Mouse (Mus musculus) right cerebral cortex, postnatal 36 days (tissue): ENCODE measurements at regions not wholly inside any gene's neighbourhood (a gene's known extent, or its start where the extent isn't known, plus 50 kb on each side); places are given as distances from the start of the nearest gene placed in this dataset.
A peak's percentile ranks its signal among the peaks of the same experiment; 100 is the strongest.

Source experiments
- DNase-seq, 2 experiments: peaks; one replicate each; pipeline ENCODE4 v3.0.0; 2022; ENCODE audit warnings: low spot score in 2 of 2, mixed read lengths in 1 of 2

DNA sequence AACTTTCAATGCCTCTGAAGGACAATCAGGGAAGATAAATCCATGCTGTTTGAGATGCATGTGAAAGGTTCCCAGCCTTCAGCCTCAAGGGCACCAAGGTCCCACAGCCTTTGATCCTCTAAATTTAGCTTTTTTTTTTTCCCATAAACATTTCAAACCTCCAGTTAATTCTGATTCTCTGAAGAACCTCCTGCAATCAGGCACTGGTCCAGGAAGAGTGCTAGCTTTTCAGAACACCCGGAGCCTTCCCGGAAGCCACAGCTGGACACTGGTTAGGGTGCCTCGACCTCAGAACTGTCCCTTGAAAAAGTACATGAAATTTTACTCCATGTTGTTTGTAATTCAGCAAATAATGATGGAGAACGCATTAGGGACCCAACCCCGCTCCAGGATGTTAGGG is 348.9 kb downstream of the Prdm2 start:
- DNase-seq = no peak

DNA sequence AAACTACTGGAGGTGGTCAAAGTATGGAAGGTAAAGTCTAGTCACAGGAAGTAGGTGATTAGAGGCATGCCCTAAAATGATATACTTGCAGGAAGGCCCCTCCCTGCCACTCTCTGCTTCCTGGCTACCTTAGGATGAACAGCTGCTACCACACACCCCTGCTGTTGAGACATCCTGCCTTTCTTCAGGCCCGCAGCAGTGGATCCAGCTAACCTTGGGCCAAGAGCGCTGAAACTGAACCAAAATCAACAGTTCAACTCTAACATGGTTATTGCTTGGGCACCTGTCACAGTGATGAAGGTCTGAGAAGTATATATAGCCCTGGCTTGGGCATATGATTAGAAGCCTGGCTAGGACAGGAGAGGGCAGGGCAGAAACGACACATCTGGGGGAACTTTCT is 352.4 kb downstream of the Prdm2 start:
- DNase-seq = no peak

DNA sequence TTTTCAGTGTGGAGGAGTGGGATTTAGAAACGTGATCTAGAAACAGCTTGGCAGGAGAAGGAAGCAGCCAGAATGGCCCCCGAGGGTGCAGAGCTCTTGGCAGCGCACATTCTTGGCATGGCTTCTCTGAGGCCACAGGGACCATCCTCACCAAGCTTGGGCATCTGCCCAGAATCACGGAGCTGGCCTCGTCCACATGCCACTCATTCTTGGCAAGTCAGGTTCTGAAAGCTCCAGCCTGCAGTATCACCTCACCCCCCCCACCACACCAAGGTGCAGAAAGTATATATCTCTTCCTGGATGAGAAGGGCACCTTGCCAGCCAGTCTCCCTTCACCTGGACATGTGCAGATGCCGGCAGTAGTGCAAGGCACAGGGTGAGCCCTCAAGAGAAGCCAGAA is 356.2 kb downstream of the Prdm2 start:
- DNase-seq = peak; percentile 5 to 8

DNA sequence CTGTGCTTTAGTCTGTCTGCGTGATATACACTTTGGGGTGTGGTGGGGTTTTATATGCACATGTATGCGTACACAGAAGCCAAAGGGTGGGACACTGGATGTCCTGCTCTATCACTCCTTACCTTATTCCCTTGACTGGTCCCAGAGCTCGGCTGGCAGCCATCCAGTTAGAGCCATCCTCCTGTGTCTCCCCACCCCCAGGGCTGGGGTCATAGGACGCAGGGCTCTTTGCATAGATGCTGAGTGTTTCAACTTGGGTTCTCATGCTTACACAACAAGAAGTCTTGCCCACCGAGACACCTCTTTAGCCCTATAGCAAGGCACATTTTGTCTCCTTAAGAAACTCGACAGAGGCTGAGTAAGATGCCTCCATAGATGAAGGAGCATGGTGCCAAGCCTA is 357.2 kb downstream of the Prdm2 start:
- no peak for DNase-seq

DNA sequence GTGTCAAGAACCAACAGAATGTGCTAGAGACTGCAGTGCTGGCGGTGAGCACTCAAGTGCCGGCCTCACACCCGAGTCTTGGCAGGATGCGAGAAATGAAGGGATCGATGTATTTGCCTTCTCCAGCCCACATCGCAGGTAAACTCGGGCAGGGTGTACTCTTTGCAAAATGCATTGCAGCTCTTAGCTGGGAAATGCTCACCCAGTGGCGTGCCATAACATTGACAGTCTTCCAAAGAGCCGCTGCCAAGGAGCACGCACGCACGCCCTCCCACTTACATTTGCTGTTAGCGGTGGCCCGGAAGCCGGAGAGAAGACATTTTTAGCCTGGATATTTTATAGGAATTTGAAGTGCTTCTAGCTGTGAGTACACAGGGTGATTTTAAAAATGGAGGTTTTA is 358.9 kb downstream of the Prdm2 start:
- DNase-seq = peak; percentile 43

DNA sequence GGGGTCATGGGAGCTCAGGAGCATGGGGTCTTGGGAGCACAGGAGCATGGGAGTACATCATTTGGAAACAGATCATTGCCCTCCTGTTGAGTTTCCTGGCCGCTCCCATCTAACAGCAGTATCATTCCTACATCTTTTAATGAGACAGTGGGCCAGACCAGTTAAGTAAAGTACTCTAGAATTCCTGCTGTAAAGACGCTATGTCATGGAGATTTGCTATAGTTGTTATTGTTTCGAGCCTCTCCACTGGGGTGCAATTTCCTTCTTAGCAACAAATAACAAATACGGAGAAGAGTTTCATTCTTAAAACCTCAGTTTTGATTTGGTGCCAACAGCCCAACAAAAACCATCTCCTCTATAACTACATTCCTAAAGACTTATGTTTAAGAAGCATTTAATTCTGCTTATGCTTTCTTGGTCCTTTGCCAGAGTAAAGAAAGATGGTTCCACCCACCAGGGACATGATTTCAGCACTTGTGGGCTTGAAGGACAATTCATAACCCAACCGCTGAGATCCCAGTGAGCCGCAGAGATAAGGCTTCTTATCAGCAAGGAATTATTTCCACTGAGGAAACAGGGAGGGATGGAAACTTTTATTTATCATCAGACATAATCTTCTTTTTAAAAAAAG is 367.6 kb downstream of the Prdm2 start:
- no peak for DNase-seq

DNA sequence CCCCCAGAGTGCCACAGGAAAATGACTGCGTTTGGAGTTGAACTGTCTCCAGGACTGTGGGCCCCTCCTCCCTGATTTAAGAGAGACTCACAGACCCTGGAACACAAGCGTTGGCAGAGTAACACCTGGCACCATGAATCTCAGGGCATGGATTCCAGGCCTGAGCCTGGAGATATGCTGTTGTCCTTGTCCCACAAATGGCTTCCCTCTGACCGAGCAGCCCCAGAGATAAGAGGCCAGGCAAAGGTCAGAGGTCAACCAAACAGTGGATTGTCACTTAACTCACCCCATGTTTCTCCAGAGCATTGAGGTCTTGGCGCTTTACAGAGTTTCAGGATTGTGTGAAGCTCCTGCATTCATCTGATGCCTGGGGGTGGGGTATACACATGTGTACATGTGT is 373.3 kb downstream of the Prdm2 start:
- DNase-seq = no peak

DNA sequence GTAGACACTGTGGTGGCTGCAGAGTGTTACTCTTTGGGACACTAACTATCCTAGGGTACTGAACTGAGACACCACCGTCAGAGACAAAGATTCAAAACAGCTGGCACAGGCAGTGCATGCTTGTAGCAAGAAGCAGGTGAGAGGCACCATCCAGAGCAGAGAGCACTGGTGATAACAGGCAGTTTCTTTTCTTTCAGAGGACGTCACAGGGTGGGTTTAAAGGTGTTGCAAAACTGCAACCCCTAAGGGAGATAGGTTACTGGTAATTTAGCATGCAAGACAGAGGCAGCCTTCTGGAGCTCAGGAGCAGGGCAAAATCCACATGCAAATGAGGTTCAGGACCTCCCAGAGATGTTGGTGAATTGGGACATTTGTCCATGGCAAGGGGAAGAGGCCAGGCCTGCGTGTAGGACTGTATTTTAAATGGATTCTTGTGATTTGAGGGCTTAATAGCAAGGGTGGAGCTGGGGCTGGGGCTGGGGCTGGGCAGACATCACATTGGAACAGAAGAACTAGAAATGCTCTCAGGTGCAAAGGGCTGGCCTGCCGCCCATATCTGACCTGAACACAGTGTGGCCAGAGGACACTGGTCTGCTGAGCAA is 374.3 kb downstream of the Prdm2 start:
- DNase-seq = no peak

DNA sequence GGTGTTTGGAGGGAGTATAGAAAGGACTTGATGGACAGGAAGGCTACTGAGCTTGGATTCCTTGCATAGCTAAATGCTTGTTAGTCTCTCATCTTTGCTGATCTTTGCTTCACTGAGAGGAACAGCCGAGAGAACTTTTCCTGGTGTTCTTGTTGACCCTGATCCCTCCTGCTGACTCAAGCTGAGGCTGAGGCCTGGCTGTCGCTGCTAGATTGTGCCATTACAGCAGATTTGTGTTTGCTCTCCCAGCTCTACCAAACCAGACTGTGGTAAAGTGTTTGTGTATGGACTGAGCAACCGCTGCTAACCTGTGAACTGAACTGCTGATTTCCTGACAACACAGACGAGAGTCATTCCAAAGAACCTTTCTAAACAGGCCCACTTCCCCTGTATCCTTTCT is 375.2 kb downstream of the Prdm2 start:
- no peak for DNase-seq

DNA sequence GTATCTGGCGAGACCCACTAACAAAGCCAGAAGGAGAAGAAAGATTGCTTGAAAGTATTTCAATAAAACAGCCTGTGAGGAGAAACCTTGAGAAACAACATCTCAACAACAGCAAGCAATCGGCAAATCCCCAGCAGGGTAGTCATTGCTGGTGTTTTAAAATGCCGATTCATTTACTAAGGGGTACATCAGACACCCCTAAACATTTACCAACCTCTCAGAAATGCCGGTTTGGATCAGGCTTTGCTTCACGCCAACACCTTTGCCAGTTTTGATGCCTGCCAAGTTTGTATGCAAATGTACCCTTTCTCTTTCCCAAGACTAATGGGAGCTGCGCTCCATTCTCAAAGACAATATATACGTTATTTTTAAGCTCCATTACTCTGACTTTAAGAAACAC is 383.1 kb downstream of the Prdm2 start:
- no peak for DNase-seq

DNA sequence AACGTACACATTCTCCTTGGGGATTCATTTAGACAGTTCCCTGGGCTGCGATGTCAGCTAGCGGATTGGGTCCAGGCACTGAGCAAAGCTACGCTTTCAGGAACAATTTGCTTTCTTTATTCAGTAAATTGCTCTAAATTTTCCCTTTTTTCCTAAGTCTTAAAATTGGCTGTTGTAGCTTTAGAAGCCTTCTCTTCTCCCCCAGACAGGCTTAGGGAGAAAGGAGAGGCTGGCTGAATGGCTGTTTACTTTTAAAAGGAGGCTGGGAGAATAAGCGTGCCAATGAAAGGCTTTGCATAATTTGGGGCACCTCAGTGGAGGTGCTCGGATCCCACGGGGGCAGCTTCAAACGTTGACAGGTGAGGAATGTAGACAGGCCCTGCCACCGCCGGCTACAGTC is 383.8 kb downstream of the Prdm2 start:
- DNase-seq = no peak

DNA sequence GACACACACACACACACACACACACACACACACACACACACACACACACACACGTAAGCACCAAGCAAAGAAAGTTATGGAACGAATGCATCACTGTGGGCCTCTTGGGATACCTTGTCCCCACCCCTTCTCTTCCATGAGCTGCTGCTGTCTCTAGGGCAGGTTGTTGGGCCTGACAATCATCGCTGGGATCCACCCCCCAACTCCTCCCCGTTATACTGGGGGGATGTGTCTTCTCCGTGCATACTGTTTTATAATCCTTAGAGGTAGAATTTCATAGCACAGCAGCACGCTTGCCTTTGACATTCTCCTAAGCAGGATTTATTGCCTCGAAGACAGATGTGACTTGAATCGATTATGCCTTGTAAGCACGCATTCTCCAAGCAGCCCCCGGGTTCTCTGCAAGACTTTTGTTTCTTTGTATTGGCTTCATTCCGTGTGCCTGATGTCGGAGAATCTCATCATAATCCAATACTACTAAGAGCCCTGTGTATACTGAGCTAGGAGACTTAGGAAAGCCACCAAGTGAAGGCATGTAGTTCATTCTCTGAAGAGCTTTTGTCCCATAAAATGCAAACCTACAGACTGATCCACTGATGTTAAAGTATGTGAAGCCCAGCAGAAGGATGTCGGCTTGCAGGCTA is 386.4 kb downstream of the Prdm2 start:
- DNase-seq = no peak

DNA sequence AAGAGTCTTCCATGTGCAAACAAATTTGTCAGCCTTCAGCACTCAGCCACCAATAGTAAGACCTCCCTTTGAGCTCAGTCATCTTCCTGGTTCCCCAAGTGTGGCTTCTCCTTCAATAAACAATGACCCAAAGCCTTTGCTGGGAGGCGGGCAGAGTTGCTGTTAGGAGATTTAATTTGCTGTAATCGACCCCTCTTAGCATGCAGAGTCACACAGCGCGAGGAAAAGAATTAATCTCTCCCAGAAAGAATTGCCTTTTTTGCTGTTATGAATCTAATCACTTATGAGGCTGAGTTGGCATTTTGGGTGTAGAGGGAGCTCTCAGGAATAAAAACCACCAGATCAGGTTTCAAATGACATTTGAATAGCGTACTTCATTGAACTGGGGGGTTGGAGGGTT is 387.0 kb downstream of the Prdm2 start:
- DNase-seq = no peak

DNA sequence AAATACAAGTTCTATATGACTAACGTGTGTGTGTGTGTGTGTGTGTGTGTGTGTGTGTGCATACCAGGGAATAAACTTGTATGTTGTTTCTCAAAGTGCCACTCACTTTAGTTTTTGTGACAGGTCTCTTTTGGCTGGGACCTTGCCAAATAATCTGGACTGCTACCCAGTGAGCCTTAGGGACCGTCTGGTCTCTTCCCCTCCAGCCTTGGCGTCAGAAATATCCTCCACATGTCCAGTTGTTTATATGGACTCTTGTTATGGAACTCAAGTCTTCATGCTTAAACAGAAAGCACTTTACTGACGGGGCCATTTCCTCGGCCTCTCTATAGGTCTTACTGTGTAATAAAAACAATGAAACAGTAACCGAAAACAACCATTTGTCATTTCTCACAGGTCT is 394.4 kb downstream of the Prdm2 start:
- no peak for DNase-seq

DNA sequence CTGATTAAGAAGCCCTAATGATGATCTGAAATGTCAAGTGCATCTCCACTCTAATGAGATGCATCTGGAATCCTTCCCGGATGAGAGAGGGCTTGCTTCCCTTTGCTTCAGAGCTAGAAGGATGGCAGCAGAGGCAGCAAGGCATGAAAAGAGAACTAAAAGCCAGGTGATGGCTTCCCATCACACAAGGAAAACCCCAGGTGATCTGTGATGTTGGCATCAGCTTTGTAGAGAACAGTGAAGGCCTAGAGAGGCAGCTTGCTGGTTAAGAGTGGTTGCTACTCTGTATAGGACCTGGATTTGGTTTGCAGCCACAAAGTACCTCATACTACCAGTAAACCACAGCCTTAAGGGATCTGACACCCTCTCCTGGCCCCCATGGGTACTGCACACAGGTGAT is 395.8 kb downstream of the Prdm2 start:
- no peak for DNase-seq

DNA sequence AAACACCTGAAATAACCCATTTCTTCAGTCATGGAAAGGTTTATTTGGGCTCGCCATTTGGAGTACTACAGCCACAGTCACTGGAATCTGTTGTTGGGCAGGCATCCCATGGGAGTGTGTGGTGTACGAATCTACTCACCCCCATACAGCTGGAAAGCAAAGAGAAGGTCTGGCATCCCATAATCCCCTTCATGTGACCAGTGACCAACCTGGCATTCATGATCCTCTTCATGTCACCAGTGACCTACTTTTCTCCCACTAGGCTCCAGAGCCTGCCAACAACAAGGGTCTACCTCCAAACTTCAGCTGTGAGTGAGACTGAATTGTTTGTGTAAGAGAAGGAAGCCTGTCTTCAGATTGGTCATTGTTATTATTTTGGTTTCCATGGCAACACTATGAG is 409.0 kb downstream of the Prdm2 start:
- DNase-seq = no peak

DNA sequence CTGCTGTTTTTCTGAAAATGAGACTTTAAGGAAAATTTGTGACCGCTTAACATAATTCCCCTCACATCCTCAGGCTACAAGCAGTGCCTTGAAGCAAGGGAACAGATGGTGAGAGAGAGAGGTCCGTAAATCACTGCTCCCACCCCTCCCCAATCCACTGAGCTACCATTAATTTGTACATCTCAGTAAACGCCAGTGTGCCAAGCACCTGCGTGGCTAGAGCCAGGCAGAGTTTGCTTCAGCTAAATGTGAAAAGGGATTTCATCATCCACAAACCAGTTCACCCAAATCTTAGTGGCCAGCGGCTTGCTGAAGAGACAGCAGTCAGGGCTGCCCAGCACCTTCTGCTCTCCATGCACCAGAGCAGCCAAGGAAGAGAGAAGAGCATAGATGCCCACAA is 413.5 kb downstream of the Prdm2 start:
- DNase-seq = no peak

DNA sequence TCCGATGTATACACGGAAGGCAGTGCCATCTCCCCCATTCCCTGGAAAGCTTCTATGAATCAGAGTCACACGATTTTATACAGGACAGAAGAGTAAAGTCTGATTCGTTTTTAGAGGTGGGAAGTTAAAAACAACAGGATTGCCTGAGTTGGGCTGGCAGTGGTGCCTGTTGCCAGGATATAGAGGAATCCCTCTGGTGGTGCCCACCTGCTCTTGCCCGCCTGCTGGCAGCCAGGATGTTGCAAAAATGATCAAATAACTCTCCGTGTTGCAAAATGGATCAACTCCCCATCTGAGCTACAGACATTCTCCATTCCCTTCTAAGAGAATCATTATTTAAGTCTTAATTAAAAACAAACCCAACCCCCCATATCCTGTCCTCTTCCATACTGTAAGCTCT is 414.0 kb downstream of the Prdm2 start:
- DNase-seq = peak in 1 of 2 experiments; percentile 7

DNA sequence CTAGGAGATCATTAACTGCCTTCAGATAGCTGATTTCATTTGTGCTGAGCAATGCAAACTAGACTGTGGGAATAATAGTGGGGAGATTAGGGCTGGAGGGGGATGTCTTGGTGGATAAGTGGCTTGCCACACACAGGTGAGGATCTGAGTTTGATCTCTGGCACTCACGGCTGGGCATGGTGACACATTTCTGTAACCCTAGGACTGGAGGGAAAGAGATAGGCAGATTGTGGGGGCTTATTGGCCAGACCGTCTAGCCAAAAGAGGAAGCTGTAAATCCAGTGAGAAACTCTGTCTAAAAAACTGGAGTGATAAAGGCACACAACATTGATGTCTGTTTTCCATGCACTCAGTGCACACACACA is 420.2 kb downstream of the Prdm2 start:
- no peak for DNase-seq

DNA sequence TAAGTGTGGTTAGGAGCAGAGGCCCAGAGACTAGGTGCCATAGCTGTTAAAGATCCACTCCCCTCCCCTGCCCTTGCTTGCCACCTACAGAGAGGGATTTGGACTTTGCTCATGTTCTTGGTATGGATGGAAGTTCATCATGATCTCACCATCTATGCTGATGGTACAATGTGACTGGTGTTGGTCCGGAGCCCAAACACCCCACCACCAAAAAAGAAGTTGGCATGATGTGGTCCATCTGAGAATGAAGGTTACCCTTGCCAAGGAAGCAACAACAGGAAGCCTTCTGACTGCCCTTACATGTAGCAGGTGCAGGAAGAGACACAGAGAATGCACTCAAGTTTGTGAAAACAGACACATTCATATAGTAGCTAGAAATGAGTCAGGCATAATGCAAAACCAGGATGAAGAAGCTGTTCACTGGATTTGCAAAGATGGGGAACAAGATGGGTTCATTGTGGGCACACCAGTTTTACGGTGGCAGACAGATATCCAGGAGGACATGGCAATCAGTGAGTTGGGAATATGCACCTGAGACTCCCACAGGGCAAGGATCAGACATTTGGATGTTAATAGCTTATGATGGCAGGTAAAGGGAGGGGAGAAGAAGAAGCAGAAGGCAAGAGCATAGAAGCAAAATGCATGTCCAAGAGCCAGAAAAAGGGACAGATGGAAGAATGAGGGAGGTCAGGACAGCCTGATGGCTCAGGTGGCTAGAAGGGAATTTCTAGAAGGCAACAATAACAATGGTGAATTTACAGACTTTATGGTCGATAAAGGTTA is 420.8 kb downstream of the Prdm2 start:
- DNase-seq = no peak

DNA sequence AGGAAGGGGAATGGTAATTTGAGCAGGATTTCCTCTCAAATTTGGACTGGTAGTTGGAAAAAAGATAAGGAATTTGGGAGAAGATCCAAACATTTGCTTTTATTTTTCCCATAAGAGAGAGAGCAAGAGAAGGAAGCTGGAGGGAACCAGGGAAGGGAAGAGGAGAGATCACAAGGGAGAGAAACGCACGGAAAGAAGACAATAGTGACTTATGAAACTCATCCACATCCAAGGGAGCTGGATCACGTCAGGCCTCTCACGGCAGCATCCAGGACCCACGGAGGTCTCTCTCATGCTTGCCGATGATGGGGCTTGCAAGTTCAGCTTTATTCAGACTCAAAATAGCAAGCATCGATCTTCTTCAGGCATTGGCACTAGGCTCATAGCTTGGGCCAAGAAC is 423.7 kb downstream of the Prdm2 start:
- DNase-seq = no peak

DNA sequence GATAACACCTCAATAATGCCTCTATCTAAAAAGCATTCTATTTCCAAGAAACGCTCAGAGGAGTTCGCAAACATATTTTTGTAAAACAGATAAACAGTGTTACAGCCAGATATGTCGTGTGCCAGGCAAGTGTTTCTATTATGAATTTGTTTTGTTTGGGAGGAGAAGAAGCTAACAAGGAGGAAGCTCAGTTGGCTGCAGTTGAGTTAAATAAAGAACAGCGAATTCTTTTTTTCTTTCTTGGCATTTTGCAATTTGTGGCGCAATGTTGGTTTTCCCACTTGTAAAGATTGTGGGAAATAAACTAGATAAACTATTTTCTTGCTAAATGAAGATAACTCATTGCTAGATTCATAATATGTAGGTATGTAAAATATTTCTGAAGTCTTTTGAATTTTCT is 427.4 kb downstream of the Prdm2 start:
- no peak for DNase-seq
